ENCODE assay signal across 13 mouse cellular contexts in the genomic region with DNA sequence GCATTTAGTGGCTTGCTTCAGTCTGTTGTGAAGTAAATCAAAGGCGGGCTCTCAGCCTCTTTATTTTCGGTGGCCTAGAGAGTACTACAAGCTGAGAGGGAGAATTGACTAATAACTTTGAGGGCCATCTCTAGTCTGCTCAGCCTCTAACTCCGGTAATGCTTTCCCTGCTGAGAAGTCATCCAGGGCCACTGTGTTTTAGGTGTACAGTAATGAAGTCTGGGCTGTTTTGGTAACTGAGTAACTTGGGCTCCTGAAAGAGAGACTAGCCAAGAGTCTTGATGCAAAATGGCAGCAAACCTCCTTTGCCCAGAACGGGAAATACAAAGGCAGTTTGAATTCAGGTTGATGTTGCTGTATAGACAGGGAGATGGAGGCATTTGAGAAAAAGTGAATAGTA.
"Had no signal": no experiment of that assay in that cellular context is flagged by ENCODE, and none has a peak within 500 bp of the region (broad histone marks: within the 10 kb centered on the region; RNA-seq: fewer than 3 reads in every experiment).

No protein-coding gene starts in this region.

- H3K4me2 ChIP-seq: liver, embryonic 13.5 days; midbrain, embryonic 11.5 days had no signal

- H3K36me3 ChIP-seq: limb, embryonic 10.5 days; limb, embryonic 13.5 days; liver, embryonic 13.5 days had no signal

- DNase-seq: layer of hippocampus, adult 9-11 months; liver; liver, embryonic 13.5 days; lung, adult 2 months; lung, postnatal 14 days; lung, postnatal 4 days; midbrain, embryonic 14.5 days; thymus, adult 18-20 months; thymus, postnatal 4 days had no signal

- ATAC-seq: intestine, postnatal 0 days had no signal

- H3K4me3 ChIP-seq: limb, embryonic 10.5 days; limb, embryonic 13.5 days; liver, embryonic 13.5 days had no signal

- H3K9me3 ChIP-seq: limb, embryonic 10.5 days; limb, embryonic 13.5 days; liver, embryonic 13.5 days had no signal

- H3K4me1 ChIP-seq: liver, embryonic 13.5 days had no signal

- H3K27me3 ChIP-seq: limb, embryonic 13.5 days had no signal

- H3K27ac ChIP-seq: limb, embryonic 10.5 days; limb, embryonic 13.5 days; liver, embryonic 13.5 days had no signal

- H3K9ac ChIP-seq: limb, embryonic 13.5 days; liver, embryonic 13.5 days had no signal
